Mouse (Mus musculus) kidney, adult 9 months (tissue): ENCODE data around the gene Nsun2.
"Not testable (repeated sequence)": the region's sequence is repeated elsewhere in the genome, so short reads cannot be mapped to it uniquely, and the experiment has no call there.

Experiments
- DNase-seq: peaks from one replicate; pipeline ENCODE4 v3.0.0; 2022

Nsun2 gene

GRCm38 (mm10) chr13:69555045-69555444 lies 21.5 kb downstream of the Nsun2 start:
- DNase-seq: no peak

GRCm38 (mm10) chr13:69555957-69556482 lies 22.5 kb downstream of the Nsun2 start:
- no peak for DNase-seq

- no peak for DNase-seq
Observed at GRCm38 (mm10) chr13:69556728-69557127, 23.2 kb downstream of the Nsun2 start.

GRCm38 (mm10) chr13:69558098-69558660 lies 24.6 kb downstream of the Nsun2 start:
- DNase-seq: peak; percentile 38

GRCm38 (mm10) chr13:69559291-69559961 lies 25.9 kb downstream of the Nsun2 start:
- no peak for DNase-seq

GRCm38 (mm10) chr13:69562004-69562403 lies 28.5 kb downstream of the Nsun2 start:
- DNase-seq: no peak

- DNase-seq: no peak
Observed at GRCm38 (mm10) chr13:69562654-69563574, 29.4 kb downstream of the Nsun2 start.

GRCm38 (mm10) chr13:69563905-69564304 lies 30.4 kb downstream of the Nsun2 start:
- DNase-seq: peak; percentile 76

- DNase-seq: no peak
Observed at GRCm38 (mm10) chr13:69564573-69564972, 31.0 kb downstream of the Nsun2 start.

- DNase-seq: not testable (repeated sequence)
Observed at GRCm38 (mm10) chr13:69565401-69565800, 31.9 kb downstream of the Nsun2 start.

- DNase-seq: peak; percentile 87
Observed at GRCm38 (mm10) chr13:69569201-69569600, 35.7 kb downstream of the Nsun2 start.

- DNase-seq: peak; percentile 68
Observed at GRCm38 (mm10) chr13:69572594-69572993, 39.0 kb downstream of the Nsun2 start.

- no peak for DNase-seq
Observed at GRCm38 (mm10) chr13:69576676-69577075, 43.1 kb downstream of the Nsun2 start.

GRCm38 (mm10) chr13:69577181-69577834 lies 43.8 kb downstream of the Nsun2 start:
- no peak for DNase-seq

GRCm38 (mm10) chr13:69582411-69582810 lies 48.9 kb downstream of the Nsun2 start:
- DNase-seq: no peak

- no peak for DNase-seq
Observed at GRCm38 (mm10) chr13:69583591-69583990, 50.0 kb downstream of the Nsun2 start.

- peak; percentile 61 for DNase-seq
Observed at GRCm38 (mm10) chr13:69585828-69586227, 52.3 kb downstream of the Nsun2 start.

- DNase-seq: no peak
Observed at GRCm38 (mm10) chr13:69586337-69586736, 52.8 kb downstream of the Nsun2 start.

GRCm38 (mm10) chr13:69587849-69588248 lies 54.3 kb downstream of the Nsun2 start:
- peak; percentile 58 for DNase-seq

- DNase-seq: no peak
Observed at GRCm38 (mm10) chr13:69588263-69588662, 54.7 kb downstream of the Nsun2 start.

- DNase-seq: no peak
Observed at GRCm38 (mm10) chr13:69591338-69591737, 57.8 kb downstream of the Nsun2 start.

- DNase-seq: no peak
Observed at GRCm38 (mm10) chr13:69592226-69592625, 58.7 kb downstream of the Nsun2 start.

- DNase-seq: no peak
Observed at GRCm38 (mm10) chr13:69593453-69593852, 59.9 kb downstream of the Nsun2 start.
